In the genomic region with DNA sequence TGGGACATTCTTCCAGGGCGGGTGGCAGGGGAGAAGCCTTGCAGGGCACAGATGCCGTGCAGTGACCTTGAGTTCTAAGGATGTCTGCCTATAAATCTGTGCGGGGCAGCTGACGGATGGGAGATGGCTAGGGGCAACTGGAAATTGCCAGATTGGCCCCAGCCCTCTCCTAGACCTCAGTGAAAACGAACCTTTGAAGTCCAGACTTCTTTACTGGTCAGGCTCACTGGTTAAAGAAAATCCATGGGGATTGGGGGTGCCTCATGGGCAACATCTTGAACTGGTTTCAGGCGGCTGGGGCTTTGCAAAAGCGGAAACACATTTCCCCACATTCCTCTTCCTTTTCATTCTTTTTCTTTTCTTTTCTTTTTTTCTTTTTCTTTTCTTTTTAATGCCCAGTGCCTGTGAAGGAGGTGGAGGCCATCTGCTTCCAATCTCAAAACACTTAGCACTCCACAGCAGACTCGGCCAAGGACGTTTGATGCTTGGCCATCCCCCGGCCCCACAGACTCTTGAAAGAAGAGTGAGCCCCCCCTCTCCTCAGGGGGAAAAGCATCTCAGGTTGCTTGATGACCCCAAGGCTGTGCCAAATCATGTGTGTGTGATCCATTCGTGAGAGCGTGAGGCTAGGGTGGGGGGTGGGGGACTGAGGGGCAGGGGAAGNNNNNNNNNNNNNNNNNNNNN, we compare ENCODE assay signal across 13 mouse cellular contexts.
DNase-seq lines count a peak whose midpoint lies in the region; ATAC-seq and TF ChIP-seq lines count a peak whose summit lies in the region.
"Had no signal": no experiment of that assay in that cellular context is flagged by ENCODE, and none has a peak within 500 bp of the region (broad histone marks: within the 10 kb centered on the region; RNA-seq: fewer than 3 reads in every experiment).

No protein-coding gene starts in this region.

- H3K4me1 ChIP-seq in midbrain, embryonic 11.5 days (ENCODE audit: control insufficient read depth, insufficient read depth, low read length): peaks cover 39% of the 10 kb centered on the region
- peaks cover 7% of the 10 kb centered on the region; the same call in 1 of the 2 replicates for H3K4me1 ChIP-seq in midbrain, postnatal 0 days (ENCODE audit: insufficient read depth, low read length)
- H3K4me1 ChIP-seq in limb, embryonic 10.5 days: peaks cover 78% of the 10 kb centered on the region
- H3K4me1 ChIP-seq in neural tube, embryonic 11.5 days (ENCODE audit: control insufficient read depth, insufficient read depth, low read length): peaks cover 43% of the 10 kb centered on the region

- H3K9ac ChIP-seq in midbrain, embryonic 11.5 days (ENCODE audit: low read length): no peak overlapping the region
- no peak overlapping the region for H3K9ac ChIP-seq in midbrain, postnatal 0 days (replicated peaks; ENCODE audit: low read length, poor library complexity, severe bottlenecking)
- no peak overlapping the region for H3K9ac ChIP-seq in neural tube, embryonic 11.5 days (ENCODE audit: low read length)
- H3K9ac ChIP-seq: liver, embryonic 14.5 days had no signal

- ATAC-seq in midbrain, embryonic 11.5 days (ENCODE audit: low FRiP score): no peak
- ATAC-seq in midbrain, postnatal 0 days (ENCODE audit: low FRiP score): no peak
- ATAC-seq in neural tube, embryonic 11.5 days (ENCODE audit: insufficient read depth, low FRiP score, low TSS enrichment): no peak
- no peak for ATAC-seq in activated CD4-positive, CD25-positive, alpha-beta regulatory T cell, adult 4 months

- WGBS in midbrain, embryonic 11.5 days: 20% methylated on average over 12 of the region's 12 CpGs
- WGBS in midbrain, postnatal 0 days: 41% methylated on average over 12 of the region's 12 CpGs
- WGBS in limb, embryonic 10.5 days: 6% methylated on average over 12 of the region's 12 CpGs
- WGBS in neural tube, embryonic 11.5 days: 9% methylated on average over 12 of the region's 12 CpGs

- H3K27me3 ChIP-seq in midbrain, embryonic 11.5 days (ENCODE audit: control insufficient read depth, insufficient read depth, low read length): no peaks in the 10 kb centered on the region
- no peaks in the 10 kb centered on the region for H3K27me3 ChIP-seq in midbrain, postnatal 0 days (ENCODE audit: insufficient read depth, low read length)
- no peaks in the 10 kb centered on the region for H3K27me3 ChIP-seq in limb, embryonic 10.5 days (ENCODE audit: low read depth, poor library complexity, severe bottlenecking)
- H3K27me3 ChIP-seq in neural tube, embryonic 11.5 days (ENCODE audit: control insufficient read depth, insufficient read depth, low read length): no peaks in the 10 kb centered on the region

- H3K36me3 ChIP-seq in midbrain, embryonic 11.5 days (ENCODE audit: control insufficient read depth, insufficient read depth, low read length): no peaks in the 10 kb centered on the region
- H3K36me3 ChIP-seq in midbrain, postnatal 0 days (ENCODE audit: insufficient read depth, low read length): no peaks in the 10 kb centered on the region
- peaks cover 14% of the 10 kb centered on the region for H3K36me3 ChIP-seq in limb, embryonic 10.5 days
- H3K36me3 ChIP-seq in neural tube, embryonic 11.5 days (ENCODE audit: control insufficient read depth, insufficient read depth, low read length): no peaks in the 10 kb centered on the region
- H3K36me3 ChIP-seq: G1E had no signal

- no peak overlapping the region for H3K4me3 ChIP-seq in midbrain, embryonic 11.5 days (ENCODE audit: low read depth, low read length)
- no peak overlapping the region for H3K4me3 ChIP-seq in midbrain, postnatal 0 days (ENCODE audit: low read depth, low read length)
- peak overlapping the region; percentile 13; the same call in 1 of the 2 replicates for H3K4me3 ChIP-seq in limb, embryonic 10.5 days
- no peak overlapping the region for H3K4me3 ChIP-seq in neural tube, embryonic 11.5 days (ENCODE audit: low read depth, low read length)

- H3K27ac ChIP-seq in midbrain, embryonic 11.5 days (ENCODE audit: low read depth, low read length): no peak overlapping the region
- H3K27ac ChIP-seq in midbrain, postnatal 0 days (ENCODE audit: low read depth, low read length): no peak overlapping the region
- peak overlapping the region; percentile 84 for H3K27ac ChIP-seq in limb, embryonic 10.5 days
- H3K27ac ChIP-seq in neural tube, embryonic 11.5 days (ENCODE audit: low read depth, low read length): peak overlapping the region; percentile 60; the same call in 1 of the 2 replicates
- H3K27ac ChIP-seq: liver, embryonic 14.5 days had no signal

- no peak overlapping the region for H3K4me2 ChIP-seq in midbrain, embryonic 11.5 days
- no peak overlapping the region for H3K4me2 ChIP-seq in midbrain, postnatal 0 days (ENCODE audit: low read depth, low read length, poor library complexity, severe bottlenecking)
- no peak overlapping the region for H3K4me2 ChIP-seq in neural tube, embryonic 11.5 days (ENCODE audit: low read depth)

- no peaks in the 10 kb centered on the region for H3K9me3 ChIP-seq in midbrain, embryonic 11.5 days (ENCODE audit: control insufficient read depth, low read length)
- no peaks in the 10 kb centered on the region for H3K9me3 ChIP-seq in midbrain, postnatal 0 days (ENCODE audit: low read length)
- H3K9me3 ChIP-seq in limb, embryonic 10.5 days (replicated peaks): no peaks in the 10 kb centered on the region
- H3K9me3 ChIP-seq in neural tube, embryonic 11.5 days (ENCODE audit: control insufficient read depth, low read length): no peaks in the 10 kb centered on the region

- peak; percentile 7 for DNase-seq in adrenal gland, adult 8-10 months
- DNase-seq in adrenal gland, adult 18-20 months (ENCODE audit: low spot score in 2 of 2): no peak
- DNase-seq in midbrain, embryonic 11.5 days (ENCODE audit: low spot score, missing footprints): peak; percentile 85
- DNase-seq in midbrain, postnatal 0 days (ENCODE audit: low spot score): no peak
- peak; percentile 84 for DNase-seq in limb, embryonic 10.5 days (ENCODE audit: low spot score)
- peak; percentile 64 for DNase-seq in neural tube, embryonic 11.5 days (ENCODE audit: low spot score)
- DNase-seq in gastrocnemius, postnatal 36 days: no peak
- DNase-seq: kidney, adult 8-10 months; layer of hippocampus, adult 9-11 months; right cerebral cortex, adult 18-20 months had no signal

- intact Hi-C loops in gastrocnemius, postnatal 36 days (cut with DNase I): no loop called here

- TF ChIP-seq CTCF in midbrain, postnatal 0 days (IDR thresholded peaks at IDR 0.05): no peak

Comparison
In these comparisons a context has a peak if more than half of its experiments do, and no peak if none do; other contexts are left out.
1. DNase-seq: peak in adrenal gland, adult 8-10 months (single experiment), midbrain, embryonic 11.5 days (single experiment), limb, embryonic 10.5 days (single experiment) and neural tube, embryonic 11.5 days (single experiment); none in adrenal gland, adult 18-20 months (0 of 2), midbrain, postnatal 0 days (single experiment) and gastrocnemius, postnatal 36 days (0 of 2).
2. H3K27ac ChIP-seq: peak in limb, embryonic 10.5 days (single experiment) and neural tube, embryonic 11.5 days (single experiment); none in midbrain, embryonic 11.5 days (single experiment) and midbrain, postnatal 0 days (single experiment).